Mouse (Mus musculus): ENCODE results near the gene Lenep. TPM values are rescaled to one million over a fixed set of nuclear protein-coding genes. Genes with fewer than 3 reads are reported as not detected.

The Lenep gene
- total and polyA plus RNA-seq, 3 experiments, result not detected

DNA sequence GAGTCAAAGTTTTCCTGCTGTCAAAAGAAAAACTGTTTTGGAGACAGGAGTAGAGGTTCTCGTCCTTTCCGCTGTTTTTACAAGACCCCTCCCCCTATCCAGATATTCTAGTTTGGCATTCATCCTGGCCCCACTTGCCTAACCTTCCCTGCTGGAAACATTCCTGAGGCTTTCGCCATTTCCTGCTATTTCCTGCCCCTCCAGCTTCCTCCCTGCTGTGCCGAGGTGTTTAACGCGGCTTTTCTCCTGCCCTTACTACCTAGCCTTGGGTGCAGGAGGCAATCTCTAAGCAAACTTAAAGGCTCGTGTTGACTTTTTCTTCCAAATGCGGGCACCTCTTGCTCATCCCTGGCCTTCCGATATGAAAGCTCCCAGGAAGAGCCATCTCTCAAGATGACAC is 17.0 kb upstream of the Lenep start:
- TF ChIP-seq TBP (IDR thresholded peaks at IDR 0.05; ENCODE audit: low read depth, low read length) (no peak), MEF2A (IDR thresholded peaks at IDR 0.05; ENCODE audit: extremely low read depth, insufficient replicate concordance, low read depth, low read length, poor library complexity, severe bottlenecking) (no peak), JUND (IDR thresholded peaks at IDR 0.05; ENCODE audit: low read depth, low read length) (no peak), USF2 (IDR thresholded peaks at IDR 0.05; ENCODE audit: borderline replicate concordance in 1 of 2, insufficient read depth in 1 of 2, low read depth in 1 of 2, low read length in 2 of 2) (no peak), POLR2A (IDR thresholded peaks at IDR 0.05; ENCODE audit: control insufficient read depth in 1 of 2, insufficient read depth in 1 of 2, low read depth in 1 of 2, low read length in 2 of 2, poor library complexity in 1 of 2) (no peak), SMC3 (IDR thresholded peaks at IDR 0.05; ENCODE audit: low read depth, low read length) (no peak), TCF12 (IDR thresholded peaks at IDR 0.05; ENCODE audit: low read depth, low read length) (no peak), POLR2AphosphoS2 (IDR thresholded peaks at IDR 0.05; ENCODE audit: low read length) (no peak), E2F4 (IDR thresholded peaks at IDR 0.05; ENCODE audit: borderline replicate concordance, low read depth, low read length) (no peak), MYB (IDR thresholded peaks at IDR 0.05; ENCODE audit: low read depth, low read length) (no peak), ZMIZ1 (IDR thresholded peaks at IDR 0.05; ENCODE audit: low read depth, low read length) (no peak)
- Histone ChIP-seq H3K9me3 (replicated peaks; ENCODE audit: insufficient read depth, low read length) (no peaks in the 10 kb centered on the region), H3K36me3 (ENCODE audit: control insufficient read depth in 1 of 2, insufficient read depth in 2 of 2, low read length in 2 of 2) (peaks cover 13 to 52% of the 10 kb centered on the region in 2 experiments), H3K27me3 (ENCODE audit: control insufficient read depth in 1 of 2, insufficient read depth in 2 of 2, low read length in 2 of 2) (no peaks in the 10 kb centered on the region), H3K4me3 (ENCODE audit: control insufficient read depth in 1 of 2, insufficient read depth in 1 of 2, low read depth in 2 of 2, low read length in 2 of 2) (peak overlapping the region; percentile 75 to 82), H3K79me2 (ENCODE audit: control insufficient read depth, insufficient read depth, low read length, poor library complexity) (peaks cover 48% of the 10 kb centered on the region), H3K4me1 (ENCODE audit: control insufficient read depth in 1 of 2, insufficient read depth in 2 of 2, low read length in 2 of 2) (peaks cover 26 to 53% of the 10 kb centered on the region in 2 experiments), H3K9ac (ENCODE audit: control insufficient read depth, low read depth, low read length, poor library complexity, severe bottlenecking) (peak overlapping the region; percentile 76), H3K27ac (ENCODE audit: control insufficient read depth, low read depth, low read length) (no peak overlapping the region)
- DNase-seq (ENCODE audit: low read depth, low spot score), result no peak

DNA sequence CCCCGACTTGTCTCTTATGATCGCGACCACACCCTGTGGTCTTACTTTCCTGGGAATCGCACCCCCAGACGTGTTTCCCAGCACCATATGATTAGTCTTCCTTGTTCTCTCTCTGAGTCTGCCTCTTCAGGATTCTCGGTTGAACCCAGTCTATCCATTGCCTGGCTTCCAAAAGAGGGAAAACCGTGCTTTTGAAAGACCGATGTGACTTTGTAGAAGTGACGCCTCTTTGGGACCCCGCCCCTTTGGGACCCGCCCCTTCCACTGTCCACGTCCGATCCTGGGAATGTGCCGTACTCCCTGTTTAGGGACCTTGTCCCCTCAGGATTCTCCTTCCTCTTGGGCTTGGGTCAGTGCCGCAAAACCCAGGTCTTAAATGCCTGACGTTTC is 16.3 kb upstream of the Lenep start:
- H3K27ac ChIP-seq (ENCODE audit: control insufficient read depth, low read depth, low read length), result peak overlapping the region; percentile 79
- H3K79me2 ChIP-seq (ENCODE audit: control insufficient read depth, insufficient read depth, low read length, poor library complexity), result peaks cover 48% of the 10 kb centered on the region
- H3K36me3 ChIP-seq (ENCODE audit: control insufficient read depth in 1 of 2, insufficient read depth in 2 of 2, low read length in 2 of 2), result peaks cover 8 to 45% of the 10 kb centered on the region in 2 experiments
- no peak for DNase-seq (ENCODE audit: low read depth, low spot score)
- no peaks in the 10 kb centered on the region for H3K9me3 ChIP-seq (replicated peaks; ENCODE audit: insufficient read depth, low read length)
- H3K9ac ChIP-seq (ENCODE audit: control insufficient read depth, low read depth, low read length, poor library complexity, severe bottlenecking), result peak overlapping the region; percentile 76
- peaks cover 19 to 46% of the 10 kb centered on the region in 2 experiments for H3K4me1 ChIP-seq (ENCODE audit: control insufficient read depth in 1 of 2, insufficient read depth in 2 of 2, low read length in 2 of 2)
- TF ChIP-seq CHD1 (IDR thresholded peaks at IDR 0.05; ENCODE audit: low read depth, low read length) (peak; percentile 74), TAL1 (IDR thresholded peaks at IDR 0.05; ENCODE audit: low read length) (no peak), NELFE (IDR thresholded peaks at IDR 0.05; ENCODE audit: low read depth, low read length) (peak; percentile 9; the same call in 1 of the 2 replicates), KAT2A (conservative IDR thresholded peaks at IDR 0.05; ENCODE audit: low read depth, low read length) (no peak), SIN3A (IDR thresholded peaks at IDR 0.05; ENCODE audit: low read length) (peak; percentile 81; the same call in 1 of the 2 replicates), MXI1 (IDR thresholded peaks at IDR 0.05; ENCODE audit: low read depth, low read length) (peak; percentile 51; the same call in 1 of the 2 replicates), NRF1 (IDR thresholded peaks at IDR 0.05; ENCODE audit: insufficient read depth, low read depth, low read length, poor library complexity, severe bottlenecking) (no peak), TCF12 (IDR thresholded peaks at IDR 0.05; ENCODE audit: low read depth, low read length) (no peak), BHLHE40 (IDR thresholded peaks at IDR 0.05; ENCODE audit: borderline replicate concordance, low read depth, low read length) (no peak), CTCF (IDR thresholded peaks at IDR 0.05 in 2 of 3, conservative IDR thresholded peaks at IDR 0.05 in 1 of 3; ENCODE audit: control insufficient read depth in 1 of 3, insufficient read depth in 1 of 3, low read depth in 2 of 3, low read length in 3 of 3, poor library complexity in 1 of 3, severe bottlenecking in 1 of 3) (no peak), MYB (IDR thresholded peaks at IDR 0.05; ENCODE audit: low read depth, low read length) (no peak), TBP (IDR thresholded peaks at IDR 0.05; ENCODE audit: low read depth, low read length) (peak; percentile 46), SMC3 (IDR thresholded peaks at IDR 0.05; ENCODE audit: low read depth, low read length) (no peak), EP300 (IDR thresholded peaks at IDR 0.05; ENCODE audit: low read depth in 1 of 2, low read length in 2 of 2) (no peak), POLR2A (IDR thresholded peaks at IDR 0.05; ENCODE audit: control insufficient read depth in 1 of 2, insufficient read depth in 1 of 2, low read depth in 1 of 2, low read length in 2 of 2, poor library complexity in 1 of 2) (peak in 1 of 2 experiments; percentile 9; a peak in 1 of 4 replicates)
- peak overlapping the region; percentile 75 to 82 for H3K4me3 ChIP-seq (ENCODE audit: control insufficient read depth in 1 of 2, insufficient read depth in 1 of 2, low read depth in 2 of 2, low read length in 2 of 2)
- no peaks in the 10 kb centered on the region for H3K27me3 ChIP-seq (ENCODE audit: control insufficient read depth in 1 of 2, insufficient read depth in 2 of 2, low read length in 2 of 2)
